20 mouse cellular contexts compared by ENCODE assay signal in the genomic region with DNA sequence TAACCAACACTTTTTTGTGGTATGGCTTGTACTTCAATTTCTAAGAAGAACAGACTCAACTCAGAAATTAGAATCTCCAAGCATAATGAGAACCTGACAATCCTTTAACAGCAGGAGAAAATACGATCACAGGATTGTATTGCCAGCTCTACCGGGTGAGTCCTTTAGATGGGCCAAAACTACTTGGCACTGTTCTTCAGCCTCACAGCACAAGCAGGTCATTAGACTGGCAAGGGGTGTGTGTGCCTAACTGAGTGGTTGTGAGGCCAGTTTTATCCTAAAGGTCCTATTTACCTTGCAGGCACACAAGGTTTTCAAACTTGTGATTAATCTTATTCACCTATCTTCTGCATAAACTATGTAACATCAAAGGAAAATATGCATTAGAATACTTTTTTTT.
"Had no signal": no experiment of that assay in that cellular context is flagged by ENCODE, and none has a peak within 500 bp of the region (broad histone marks: within the 10 kb centered on the region; RNA-seq: fewer than 3 reads in every experiment).

No protein-coding gene starts in this region.

- H3K4me3 ChIP-seq: liver, embryonic 12.5 days; liver, embryonic 15.5 days; lung, embryonic 15.5 days; megakaryocyte, embryonic 14.5 days; midbrain, embryonic 10.5 days; midbrain, embryonic 13.5 days; neural tube, embryonic 13.5 days had no signal

- H3K36me3 ChIP-seq: liver, embryonic 12.5 days; liver, embryonic 15.5 days; lung, embryonic 15.5 days; midbrain, embryonic 10.5 days; midbrain, embryonic 13.5 days; neural tube, embryonic 13.5 days had no signal

- H3K4me2 ChIP-seq: liver, embryonic 12.5 days; liver, embryonic 15.5 days; lung, embryonic 15.5 days; midbrain, embryonic 13.5 days; neural tube, embryonic 13.5 days had no signal

- DNase-seq: kidney, adult 9 months; kidney, postnatal 14 days; kidney, postnatal 4 days; lung, adult 18-20 months; lung, postnatal 10 days; lung, postnatal 36 days; right cerebral cortex, adult 18-20 months; right cerebral cortex, postnatal 14 days; right cerebral cortex, postnatal 4 days; thymus, adult 2 months; thymus, postnatal 14 days; thymus, postnatal 4 days had no signal

- H3K27me3 ChIP-seq: liver, embryonic 12.5 days; liver, embryonic 15.5 days; lung, embryonic 15.5 days; megakaryocyte, embryonic 14.5 days; midbrain, embryonic 13.5 days; neural tube, embryonic 13.5 days had no signal

- ATAC-seq: liver, embryonic 12.5 days had no signal

- H3K27ac ChIP-seq: liver, embryonic 12.5 days; liver, embryonic 15.5 days; lung, embryonic 15.5 days; midbrain, embryonic 10.5 days; midbrain, embryonic 13.5 days; neural tube, embryonic 13.5 days; stomach, postnatal 0 days had no signal

- H3K9ac ChIP-seq: liver, embryonic 12.5 days; liver, embryonic 15.5 days; lung, embryonic 15.5 days; midbrain, embryonic 13.5 days; neural tube, embryonic 13.5 days had no signal

- H3K9me3 ChIP-seq: liver, embryonic 12.5 days; liver, embryonic 15.5 days; lung, embryonic 15.5 days; megakaryocyte, embryonic 14.5 days; midbrain, embryonic 10.5 days; midbrain, embryonic 13.5 days; neural tube, embryonic 13.5 days had no signal

- H3K4me1 ChIP-seq: liver, embryonic 12.5 days; liver, embryonic 15.5 days; lung, embryonic 15.5 days; megakaryocyte, embryonic 14.5 days; midbrain, embryonic 10.5 days; midbrain, embryonic 13.5 days had no signal
